ENCODE assay signal across 8 mouse cellular contexts in genomic region chr1:52748260-52748659, GRCm38 (mm10). TPM values are rescaled to one million over a fixed set of nuclear protein-coding genes. Genes with fewer than 3 reads are reported as not detected.
DNase-seq lines count a peak whose midpoint lies in the region; TF ChIP-seq lines count a peak whose summit lies in the region.

No protein-coding gene starts in this region.

- intact Hi-C loops in left cerebral cortex, postnatal 4 days (cut with DNase I), result loop anchor here (5.0 to 10.0 kb wide), 2 partner anchors 101 to 443 kb away; no protein-coding TSS in a partner anchor

- TF ChIP-seq CTCF in layer of hippocampus, adult 2 months (conservative IDR thresholded peaks at IDR 0.05), result peak; percentile 94

- no peak overlapping the region for H3K27ac ChIP-seq in layer of hippocampus, adult 2 months

- H3K4me3 ChIP-seq in layer of hippocampus, adult 2 months, result no peak overlapping the region

- DNase-seq in layer of hippocampus, adult 2 months (ENCODE audit: low spot score in 2 of 2), result peak; percentile 32 to 85
- no peak for DNase-seq in layer of hippocampus, adult 9-11 months
- DNase-seq in R1 (ENCODE audit: low read depth, low spot score), result peak; percentile 61
- DNase-seq in cerebellum, postnatal 10 days, result peak; percentile 83 to 85
- DNase-seq in gastrocnemius, postnatal 4 days (ENCODE audit: low spot score in 2 of 2), result peak; percentile 33 to 51
- DNase-seq in left cerebral cortex, postnatal 4 days, result peak; percentile 68
- DNase-seq in retina, postnatal 1 day, result peak; percentile 75
- peak; percentile 30 for DNase-seq in urinary bladder, adult 2 months (ENCODE audit: low spot score)

RNA-seq across cellular contexts. Expression of gene Mfsd6, which starts 21.0 kb away (rescaled TPM):
- total RNA-seq in layer of hippocampus, adult 2 months (2021), result 10 to 100 TPM; 76.7 to 79.9 TPM
- 1 to 10 TPM; 6.2 to 7.6 TPM for total RNA-seq in gastrocnemius, postnatal 4 days (2021)
- 10 to 100 TPM; 54.1 to 57.5 TPM for total RNA-seq in left cerebral cortex, postnatal 4 days (2021)
- 15.9 and 23.1 TPM in 2 replicates for polyA plus RNA-seq in urinary bladder, adult 2 months (2012; rRNA removed)

Comparison
In these comparisons a context has a peak if more than half of its experiments do, and no peak if none do; other contexts are left out.
1. RNA of gene Mfsd6, which starts 21.0 kb away (total RNA-seq): 76.7 to 79.9 TPM in layer of hippocampus, adult 2 months and 54.1 to 57.5 TPM in left cerebral cortex, postnatal 4 days; 6.2 to 7.6 TPM in gastrocnemius, postnatal 4 days; every median in the first group is over 4 times any median in the second.